Mouse (Mus musculus) left cerebral cortex, postnatal 10 days (tissue): ENCODE measurements at regions not wholly inside any gene's neighbourhood (a gene's known extent, or its start where the extent isn't known, plus 50 kb on each side); places are given as distances from the start of the nearest gene placed in this dataset.

Experiments used
- DNase-seq, 2 experiments: peaks; one replicate each; pipeline ENCODE4 v3.0.0; 2021 to 2022; ENCODE audit warnings: low spot score in 2 of 2, mixed read lengths in 1 of 2; ENCODE audit errors: extremely low spot score in 1 of 2
- intact Hi-C: fragments of 180-260 bp; cut with DNase I; formaldehyde crosslinking; loops from one replicate; pipeline ENCODE4 v1.15.1; 2025

GRCm38 (mm10) chr1:41935912-41936478 lies 759.6 kb upstream of the Pou3f3 start:
- intact Hi-C loops, result no loop called here
- DNase-seq, result no peak

- no peak for DNase-seq
- intact Hi-C loops, result no loop called here
Measured at GRCm38 (mm10) chr1:41960982-41961381, 734.6 kb upstream of the Pou3f3 start.

- intact Hi-C loops, result no loop called here
- DNase-seq, result peak in 1 of 2 experiments; percentile 4
Measured at GRCm38 (mm10) chr1:41981545-41981944, 714.0 kb upstream of the Pou3f3 start.

- intact Hi-C loops, result no loop called here
- DNase-seq, result no peak
Measured at GRCm38 (mm10) chr1:42006235-42006634, 689.3 kb upstream of the Pou3f3 start.

- intact Hi-C loops, result no loop called here
- no peak for DNase-seq
Measured at GRCm38 (mm10) chr1:42008046-42008445, 687.5 kb upstream of the Pou3f3 start.

GRCm38 (mm10) chr1:42012911-42013310 lies 682.7 kb upstream of the Pou3f3 start:
- intact Hi-C loops, result no loop called here
- DNase-seq, result peak in 1 of 2 experiments; percentile 16

GRCm38 (mm10) chr1:42018966-42019365 lies 676.6 kb upstream of the Pou3f3 start:
- DNase-seq, result no peak
- intact Hi-C loops, result no loop called here

GRCm38 (mm10) chr1:42025781-42026180 lies 669.8 kb upstream of the Pou3f3 start:
- intact Hi-C loops, result no loop called here
- no peak for DNase-seq

- intact Hi-C loops, result no loop called here
Measured at GRCm38 (mm10) chr1:42026423-42026822, 669.1 kb upstream of the Pou3f3 start.

GRCm38 (mm10) chr1:42033786-42034185 lies 661.8 kb upstream of the Pou3f3 start:
- intact Hi-C loops, result no loop called here

More at GRCm38 (mm10) chr1:42026423-42026822, 669.1 kb upstream of the Pou3f3 start:
- DNase-seq, result no peak

GRCm38 (mm10) chr1:42035371-42035770 lies 660.2 kb upstream of the Pou3f3 start:
- DNase-seq, result no peak
- intact Hi-C loops, result no loop called here

More at GRCm38 (mm10) chr1:42033786-42034185, 661.8 kb upstream of the Pou3f3 start:
- no peak for DNase-seq

- no peak for DNase-seq
- intact Hi-C loops, result no loop called here
Measured at GRCm38 (mm10) chr1:42041544-42041943, 654.0 kb upstream of the Pou3f3 start.

- DNase-seq, result no peak
- intact Hi-C loops, result no loop called here
Measured at GRCm38 (mm10) chr1:42058494-42058893, 637.1 kb upstream of the Pou3f3 start.

- peak; percentile 7 to 16 for DNase-seq
- intact Hi-C loops, result no loop called here
Measured at GRCm38 (mm10) chr1:42070064-42070463, 625.5 kb upstream of the Pou3f3 start.

- intact Hi-C loops, result no loop called here
- no peak for DNase-seq
Measured at GRCm38 (mm10) chr1:42096026-42096425, 599.5 kb upstream of the Pou3f3 start.

- DNase-seq, result no peak
- intact Hi-C loops, result no loop called here
Measured at GRCm38 (mm10) chr1:42098580-42098979, 597.0 kb upstream of the Pou3f3 start.

GRCm38 (mm10) chr1:42107521-42107920 lies 588.0 kb upstream of the Pou3f3 start:
- DNase-seq, result no peak
- intact Hi-C loops, result no loop called here

- intact Hi-C loops, result no loop called here
- no peak for DNase-seq
Measured at GRCm38 (mm10) chr1:42107925-42108324, 587.6 kb upstream of the Pou3f3 start.

- peak in 1 of 2 experiments; percentile 2 for DNase-seq
- intact Hi-C loops, result no loop called here
Measured at GRCm38 (mm10) chr1:42152175-42152790, 543.3 kb upstream of the Pou3f3 start.

GRCm38 (mm10) chr1:42152916-42153315 lies 542.7 kb upstream of the Pou3f3 start:
- DNase-seq, result no peak
- intact Hi-C loops, result no loop called here
